Mouse (Mus musculus) kidney, adult 18-20 months (tissue): Measurements from ENCODE around the gene Nck2.

ENCODE experiments used
- DNase-seq: peaks from one replicate; pipeline ENCODE4 v3.0.0; 2021

Gene Nck2

GRCm38 (mm10) chr1:43589910-43590309, 145.5 kb downstream of the Nck2 start:
- DNase-seq = no peak

GRCm38 (mm10) chr1:43590727-43591126, 146.3 kb downstream of the Nck2 start:
- no peak for DNase-seq

- no peak for DNase-seq
Observed at GRCm38 (mm10) chr1:43593069-43593468, 148.7 kb downstream of the Nck2 start.

- no peak for DNase-seq
Observed at GRCm38 (mm10) chr1:43594738-43595137, 150.4 kb downstream of the Nck2 start.

DNA sequence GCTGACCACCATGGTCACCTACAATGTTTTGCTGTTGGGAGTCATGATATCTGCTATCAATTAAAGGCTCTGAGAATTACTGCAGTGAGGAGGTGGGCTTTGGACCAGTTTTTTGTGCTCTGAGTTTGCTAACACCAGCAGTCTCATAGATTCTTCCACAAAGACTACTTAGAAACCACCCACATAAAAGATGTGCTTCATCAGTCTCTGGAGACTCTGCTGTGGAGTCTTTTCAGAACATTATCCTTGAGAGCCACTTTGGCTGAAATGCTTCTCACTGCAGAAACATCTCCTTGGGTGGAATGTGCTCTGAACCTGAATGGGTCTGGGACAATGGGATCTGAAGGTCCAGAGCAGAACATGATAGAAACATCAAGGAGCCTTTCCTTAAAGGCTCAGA, 153.4 kb downstream of the Nck2 start:
- DNase-seq = no peak

- DNase-seq = no peak
Observed at GRCm38 (mm10) chr1:43599483-43599882, 155.1 kb downstream of the Nck2 start.

GRCm38 (mm10) chr1:43601054-43601453, 156.7 kb downstream of the Nck2 start:
- DNase-seq = no peak

GRCm38 (mm10) chr1:43615948-43616347, 171.6 kb downstream of the Nck2 start:
- DNase-seq = no peak
